Mouse (Mus musculus) small intestine, adult 2 months (tissue): ENCODE data around the gene Col4a2.

Experiments
- CTCF ChIP-seq: fragments of 200-500 bp; IDR thresholded peaks from 2 replicates; pipeline ENCODE4 v1.5.1; 2012; ENCODE audit warnings: low read depth, mild to moderate bottlenecking, control low read depth, inconsistent platforms, low read length, moderate library complexity, mixed read lengths; ENCODE audit not compliant: insufficient replicate concordance, insufficient read length; ENCODE audit errors: extremely low read depth
- POLR2A ChIP-seq: fragments of 200-500 bp; IDR thresholded peaks from 2 replicates; pipeline ENCODE4 v1.6.1; 2012; ENCODE audit warnings: low read depth, mild to moderate bottlenecking, control low read depth, inconsistent platforms, low read length, moderate library complexity

GRCm38 (mm10) chr8:11334493-11334892 is 21.9 kb downstream of the Col4a2 start:
- no peak for TF ChIP-seq CTCF
- TF ChIP-seq POLR2A, result no peak
